Mouse (Mus musculus): Measurements from ENCODE around the gene Fam126b. TPM values are rescaled to one million over a fixed set of nuclear protein-coding genes. Genes with fewer than 3 reads are reported as not detected.
"Not testable (repeated sequence)": the region's sequence is repeated elsewhere in the genome, so short reads cannot be mapped to it uniquely, and the experiment has no call there.

Gene Fam126b
- 10 to 100 TPM in 1 of 2 experiments, 1 to 10 TPM in 1; 7.8 to 14.2 TPM for total RNA-seq (2021)
- long read RNA-seq, experiment 1, full-length matches to known transcripts, result 2 of 5 reads
- long read RNA-seq, experiment 1, partial matches to known transcripts, result 0 of 5 reads
- long read RNA-seq, experiment 1, other reads (novel, unspliced or antisense), result 3 of 5 reads
- long read RNA-seq, experiment 2, full-length matches to known transcripts, result 2 of 5 reads
- long read RNA-seq, experiment 2, partial matches to known transcripts, result 0 of 5 reads
- long read RNA-seq, experiment 2, other reads (novel, unspliced or antisense), result 3 of 5 reads

DNA sequence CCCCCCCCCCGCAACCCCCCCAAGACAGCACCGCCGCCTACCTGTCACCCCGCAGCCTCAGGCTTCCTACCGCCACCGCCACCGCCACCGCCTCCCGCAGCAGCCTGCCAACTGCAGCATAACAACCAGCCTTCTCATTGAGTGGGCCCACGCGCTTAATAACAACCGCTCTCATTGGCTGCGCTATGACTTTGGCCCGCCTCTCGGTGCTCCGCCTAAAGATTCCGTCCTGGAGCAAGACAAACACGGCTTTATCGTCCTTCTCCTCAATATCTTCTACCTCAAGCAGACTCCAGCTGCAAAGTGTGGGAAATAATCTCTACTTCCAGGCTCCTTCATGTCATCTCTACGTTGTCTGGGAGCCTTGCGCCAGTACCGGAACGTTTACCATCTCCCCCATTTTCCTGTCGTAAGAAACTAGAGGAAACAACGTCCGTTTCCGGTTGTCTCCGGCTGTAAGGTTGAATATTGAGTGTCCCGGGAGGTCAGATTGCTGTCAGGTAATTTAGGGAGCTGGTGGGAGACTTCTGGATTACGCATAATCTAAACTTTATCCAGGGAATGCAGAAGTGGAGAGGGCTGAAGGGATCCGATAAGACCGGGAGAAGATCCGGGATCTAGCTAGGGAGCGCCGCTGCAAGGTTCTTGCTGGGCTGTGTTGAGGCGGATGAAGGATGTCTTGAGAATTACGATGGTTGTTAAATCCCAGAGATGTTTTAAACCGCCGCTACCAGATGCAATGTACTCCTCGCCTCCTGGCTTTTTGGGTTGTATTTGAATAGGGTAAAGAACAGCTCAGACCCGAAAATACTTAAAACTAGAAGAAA is at the start of gene Fam126b, which contains the start of gene Ndufb3:
Gene Fam126b (minus strand): TSS at position 153 of the 827 bp plus-strand sequence.
Gene Ndufb3 (plus strand): TSS at position 214 of the 827 bp plus-strand sequence.
- no peak; the same call in 1 of the 2 replicates for TF ChIP-seq CTCF (IDR thresholded peaks at IDR 0.05)
- intact Hi-C loops (cut with DNase I), result no loop called here
- Histone ChIP-seq H3K4me3 (peak within 1 kb of the TSS; percentile 79), H3K27ac (peak within 1 kb of the TSS; percentile 97)
- peak; percentile 94 for DNase-seq

GRCm38 (mm10) chr1:58628847-58629246 is 42.7 kb upstream of the Fam126b start:
- H3K4me3 ChIP-seq; H3K27ac ChIP-seq; DNase-seq; intact Hi-C loops (cut with DNase I): not testable (repeated sequence)

- DNase-seq, result peak; percentile 30
- intact Hi-C loops (cut with DNase I), result no loop called here
Observed at GRCm38 (mm10) chr1:58621996-58622748, 36.0 kb upstream of the Fam126b start.

GRCm38 (mm10) chr1:58621251-58621650 is 35.1 kb upstream of the Fam126b start:
- no peak for DNase-seq
- Histone ChIP-seq H3K27ac (peak overlapping the region; percentile 74), H3K4me3 (peak overlapping the region; percentile 44)
- intact Hi-C loops (cut with DNase I), result no loop called here
- no peak for TF ChIP-seq CTCF (IDR thresholded peaks at IDR 0.05)

More at GRCm38 (mm10) chr1:58621996-58622748, 36.0 kb upstream of the Fam126b start:
- no peak for TF ChIP-seq CTCF (IDR thresholded peaks at IDR 0.05)
- Histone ChIP-seq H3K27ac (peak overlapping the region; percentile 74), H3K4me3 (peak overlapping the region; percentile 44)

GRCm38 (mm10) chr1:58618766-58619165 is 32.6 kb upstream of the Fam126b start:
- H3K27ac ChIP-seq, result no peak overlapping the region
- DNase-seq, result no peak
- no peak overlapping the region for H3K4me3 ChIP-seq
- intact Hi-C loops (cut with DNase I), result no loop called here
- peak; percentile 20; the same call in 1 of the 2 replicates for TF ChIP-seq CTCF (IDR thresholded peaks at IDR 0.05)

DNA sequence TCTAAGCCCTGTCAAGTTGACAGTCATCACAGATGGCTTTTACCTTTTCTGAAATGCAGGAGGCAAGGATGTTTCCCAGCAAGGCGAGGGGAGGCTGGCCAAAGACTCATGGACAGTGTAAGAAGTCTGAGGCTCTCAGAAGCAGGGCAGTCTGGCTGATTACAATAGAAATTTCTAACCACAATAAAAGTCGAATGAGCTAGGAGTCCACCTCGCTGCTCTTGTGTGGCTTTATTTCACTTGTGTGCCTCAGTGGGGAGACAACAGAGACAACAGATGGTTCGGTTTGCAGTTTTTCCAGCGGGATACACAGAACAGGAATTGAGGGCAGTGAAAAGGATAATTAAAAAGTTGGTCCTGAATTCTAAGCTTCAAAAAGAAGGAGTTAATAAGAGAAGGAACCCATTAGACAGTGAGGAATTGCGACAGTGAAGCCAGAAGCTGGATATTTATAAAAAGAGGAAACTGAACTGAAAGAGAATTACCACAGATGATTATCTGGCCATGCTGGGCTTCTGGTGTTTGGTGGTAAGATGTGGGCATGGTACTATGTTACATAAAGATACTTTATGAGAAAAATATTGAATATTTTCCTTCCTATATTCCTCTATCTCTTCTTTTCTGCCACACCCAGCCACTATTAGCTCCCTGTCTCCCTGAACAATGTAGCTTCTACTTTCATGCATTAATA is 32.0 kb upstream of the Fam126b start:
- intact Hi-C loops (cut with DNase I), result no loop called here
- TF ChIP-seq CTCF (IDR thresholded peaks at IDR 0.05), result no peak
- DNase-seq, result no peak
- Histone ChIP-seq H3K27ac (no peak overlapping the region), H3K4me3 (no peak overlapping the region)

DNA sequence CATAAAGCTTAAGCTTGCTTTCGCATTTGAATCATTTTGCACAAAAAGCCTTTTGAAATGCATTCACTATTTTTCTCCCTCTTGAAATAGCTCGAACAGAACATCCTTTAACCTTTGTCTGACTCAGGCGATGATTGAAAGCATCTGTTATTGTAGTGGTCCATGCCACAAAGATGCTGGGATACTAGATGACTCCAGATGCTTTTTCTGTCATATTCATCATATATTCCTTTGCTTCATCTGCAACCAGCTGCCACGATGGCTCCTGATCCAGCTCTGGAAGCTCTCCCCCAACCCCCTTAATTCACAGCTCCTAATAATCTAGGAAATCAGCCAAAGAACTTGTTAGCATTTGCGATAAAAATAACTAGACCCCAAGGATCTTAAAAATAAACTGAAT is 31.0 kb upstream of the Fam126b start:
- no peak for DNase-seq
- Histone ChIP-seq H3K4me3 (no peak overlapping the region), H3K27ac (no peak overlapping the region)
- TF ChIP-seq CTCF (IDR thresholded peaks at IDR 0.05), result no peak
- intact Hi-C loops (cut with DNase I), result no loop called here

- DNase-seq, result no peak
- TF ChIP-seq CTCF (IDR thresholded peaks at IDR 0.05), result no peak
- Histone ChIP-seq H3K4me3 (no peak overlapping the region), H3K27ac (no peak overlapping the region)
- intact Hi-C loops (cut with DNase I), result no loop called here
Observed at GRCm38 (mm10) chr1:58616176-58616575, 30.1 kb upstream of the Fam126b start.

DNA sequence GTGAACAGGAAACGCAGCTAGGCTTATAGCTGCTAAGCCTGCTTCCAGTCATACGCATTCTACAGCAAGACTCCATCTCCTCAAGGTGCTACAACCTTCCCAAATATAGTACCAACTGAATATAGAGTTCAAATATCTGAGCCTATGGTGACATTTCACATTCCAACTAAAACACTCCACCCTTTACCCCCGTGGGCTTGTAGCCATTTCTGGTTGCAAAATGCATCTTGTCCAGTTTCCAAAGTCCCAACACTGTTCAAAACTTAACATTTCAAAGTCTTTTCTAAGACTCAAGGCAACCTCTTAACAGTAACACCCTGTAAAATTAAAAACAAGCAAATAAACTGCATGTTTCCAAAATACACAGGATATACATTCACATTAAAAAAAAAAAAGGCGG is 29.0 kb upstream of the Fam126b start:
- no peak for DNase-seq
- TF ChIP-seq CTCF (IDR thresholded peaks at IDR 0.05), result no peak
- intact Hi-C loops (cut with DNase I), result no loop called here
- no peak overlapping the region; the same call in 1 of the 2 replicates for H3K27ac ChIP-seq
- no peak overlapping the region for H3K4me3 ChIP-seq

- H3K27ac ChIP-seq, result no peak overlapping the region; the same call in 1 of the 2 replicates
- DNase-seq, result peak; percentile 33
- intact Hi-C loops (cut with DNase I), result no loop called here
- TF ChIP-seq CTCF (IDR thresholded peaks at IDR 0.05), result no peak
- H3K4me3 ChIP-seq, result no peak overlapping the region
Observed at GRCm38 (mm10) chr1:58614424-58614823, 28.3 kb upstream of the Fam126b start.

- DNase-seq, result no peak
- TF ChIP-seq CTCF (IDR thresholded peaks at IDR 0.05), result no peak
Observed at GRCm38 (mm10) chr1:58613786-58614185, 27.7 kb upstream of the Fam126b start.

GRCm38 (mm10) chr1:58610611-58611010 is 24.5 kb upstream of the Fam126b start:
- peak overlapping the region; percentile 39 for H3K27ac ChIP-seq
- DNase-seq, result no peak
- H3K4me3 ChIP-seq, result no peak overlapping the region
- no peak for TF ChIP-seq CTCF (IDR thresholded peaks at IDR 0.05)
- intact Hi-C loops (cut with DNase I), result no loop called here

More at GRCm38 (mm10) chr1:58613786-58614185, 27.7 kb upstream of the Fam126b start:
- intact Hi-C loops (cut with DNase I), result no loop called here
- no peak overlapping the region for H3K27ac ChIP-seq
- no peak overlapping the region for H3K4me3 ChIP-seq

All from gastrocnemius, adult 2 months (tissue).